Mouse (Mus musculus): ENCODE results near the gene Entpd8.

Entpd8 gene

DNA sequence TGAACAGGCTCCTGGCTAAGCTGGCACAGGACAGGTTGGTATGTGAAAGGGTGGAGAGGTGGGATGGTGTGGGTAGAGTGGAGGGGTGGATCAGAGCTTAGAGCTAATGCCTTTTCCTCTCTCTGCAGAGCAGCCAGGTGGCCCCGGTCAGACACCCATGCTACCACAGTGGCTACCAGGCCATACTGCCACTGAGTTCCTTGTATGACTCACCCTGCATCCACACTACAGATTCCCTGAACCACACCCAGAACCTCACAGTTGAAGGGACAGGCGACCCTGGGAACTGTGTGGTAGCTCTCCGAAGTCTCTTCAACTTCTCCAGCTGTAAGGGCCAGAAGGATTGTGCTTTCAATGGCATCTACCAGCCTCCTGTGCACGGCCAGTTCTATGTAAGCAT is 3.6 kb downstream of the Entpd8 start:
- CTCF ChIA-PET: interaction anchor here in 1 of 4 experiments (0.5 to 0.6 kb wide), 2 partner anchors 19 to 139 kb away, joined by 3 to 4 read pairs; no protein-coding TSS in a partner anchor
- POLR2A ChIA-PET: interaction anchor here in 1 of 4 experiments (1.5 kb wide), 1 partner anchor 11 kb away, joined by 5 read pairs; the partner anchor contains the start of gene Noxa1

DNA sequence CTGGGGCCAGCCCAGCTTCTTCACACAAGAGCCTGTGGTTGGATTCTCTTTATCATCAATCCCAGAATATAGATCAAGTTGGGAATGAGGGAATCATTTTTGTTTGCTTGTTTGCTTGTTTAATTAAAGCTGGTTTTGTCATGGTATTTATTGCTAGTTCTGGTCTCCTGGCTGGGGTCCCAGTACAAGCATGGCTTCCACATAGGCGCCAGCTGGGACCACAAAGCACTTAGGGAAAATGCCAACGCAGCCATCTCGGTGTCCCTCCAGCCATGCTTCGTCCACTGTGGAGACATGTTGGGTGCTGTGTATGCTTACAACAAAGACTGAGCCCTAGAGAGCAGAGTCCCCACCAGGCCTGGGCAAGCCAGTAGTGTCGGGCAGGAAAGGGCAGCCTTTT is 5.5 kb downstream of the Entpd8 start:
- ChIA-PET POLR2A (interaction anchor here in 1 of 4 experiments (0.6 kb wide), 1 partner anchor 219 kb away, joined by 3 read pairs; no protein-coding TSS in a partner anchor), CTCF (interaction anchor here in 2 of 4 experiments (0.5 to 0.7 kb wide), 2 partner anchors 280 to 789 kb away, joined by 3 read pairs; partner anchors contain the start of gene Uap1l1 (in 1 of the 2))

DNA sequence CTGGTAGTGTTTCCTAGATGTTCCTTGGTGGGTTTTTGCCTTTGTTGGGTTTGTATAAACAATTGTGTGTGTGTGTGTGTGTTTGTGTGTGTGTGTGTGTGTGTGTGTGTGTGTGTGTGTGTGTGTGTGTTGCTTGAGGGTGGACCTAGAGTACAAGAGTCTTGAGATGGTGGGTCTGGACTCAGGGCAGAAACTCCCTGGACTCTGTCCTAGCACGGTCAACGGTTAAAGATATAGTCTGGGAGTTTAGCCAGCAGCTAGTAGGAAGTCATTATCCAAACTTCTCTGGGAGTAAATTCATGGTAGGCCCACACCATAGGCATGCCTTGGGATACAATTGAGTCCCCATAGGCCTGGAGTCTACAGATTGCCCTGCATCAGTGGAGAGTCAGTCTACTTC is 7.7 kb downstream of the Entpd8 start:
- POLR2A ChIA-PET: interaction anchor here in 1 of 4 experiments (0.6 kb wide), 1 partner anchor 1176 kb away, joined by 3 read pairs; no protein-coding TSS in a partner anchor

DNA sequence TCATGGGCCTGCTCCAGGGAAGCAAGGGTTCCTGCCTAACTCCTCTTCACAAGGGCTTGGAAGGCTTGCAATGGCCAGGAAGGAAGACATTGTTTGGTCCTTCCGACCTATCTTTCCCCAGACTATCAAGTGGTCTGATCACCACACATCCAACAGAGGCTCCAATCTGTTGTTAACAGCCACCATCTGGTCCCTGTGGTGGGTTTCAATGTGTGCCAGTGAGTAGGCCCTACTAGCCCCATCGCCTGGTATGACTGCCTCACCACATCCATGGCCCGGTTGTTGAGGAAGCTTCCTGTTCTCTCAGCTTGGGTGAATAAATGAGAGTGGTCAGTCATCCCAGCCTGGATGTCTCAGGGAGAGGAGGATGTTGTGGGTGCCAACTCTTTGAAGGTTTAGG is 8.5 kb downstream of the Entpd8 start:
- POLR2A ChIA-PET: interaction anchor here in 2 of 4 experiments (0.7 to 1.0 kb wide), 2 partner anchors 174 to 179 kb away, joined by 3 read pairs; partner anchors contain the start of gene Tprn (in 1 of the 2)
- CTCF ChIA-PET: interaction anchor here in 1 of 4 experiments (0.7 kb wide), 1 partner anchor 47 kb away, joined by 3 read pairs; no protein-coding TSS in a partner anchor

More for the DNA sequence above, 7.7 kb downstream of the Entpd8 start:
- CTCF ChIA-PET: no interaction called here

DNA sequence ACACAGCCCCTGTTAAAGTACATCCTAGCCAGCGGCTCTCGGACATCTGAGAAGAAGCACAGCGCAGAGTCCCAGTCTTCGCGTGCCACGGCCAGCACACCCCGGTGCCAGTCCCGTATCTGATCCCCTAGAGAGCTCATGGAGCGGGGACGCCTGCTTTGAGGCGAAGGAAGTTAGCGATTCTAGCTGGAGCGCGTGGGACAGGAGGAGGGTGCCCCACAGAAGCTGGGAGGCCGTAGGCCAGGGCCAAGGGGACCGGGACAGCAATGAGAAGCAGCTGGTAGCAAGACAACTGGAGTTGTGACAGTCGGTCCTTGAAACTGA is 14.6 kb downstream of the Entpd8 start:
- CTCF ChIA-PET: interaction anchor here in 2 of 4 experiments (0.5 to 1.2 kb wide), 5 partner anchors 36 to 340 kb away, joined by 3 to 6 read pairs (median 3); no protein-coding TSS in a partner anchor
- POLR2A ChIA-PET: interaction anchor here in 2 of 4 experiments (0.7 to 2.2 kb wide), 7 partner anchors 11 to 159 kb away, joined by 3 to 9 read pairs (median 4); partner anchors contain the start of genes Arrdc1 (in 1 of the 2), Mrpl41 (in 1 of the 2) and Nrarp (in 1 of the 2)

- POLR2A ChIA-PET: interaction anchor here in 3 of 4 experiments (0.5 to 2.2 kb wide), 9 partner anchors 9 to 160 kb away, joined by 3 to 9 read pairs (median 4); partner anchors contain the start of genes Arrdc1 (in 2 of the 3), Mrpl41 (in 1 of the 3) and Nrarp (in 1 of the 3)
- CTCF ChIA-PET: interaction anchor here in 2 of 4 experiments (0.5 to 1.2 kb wide), 6 partner anchors 37 to 340 kb away, joined by 3 to 6 read pairs (median 3); partner anchors contain the start of gene Nrarp (in 1 of the 2)
These were observed 15.2 kb downstream of the Entpd8 start, which contains the start of gene Noxa1 for GRCm38 (mm10) chr2:25095109-25095850. Gene Noxa1, minus strand, starts transcription at chr2:25095149.

DNA sequence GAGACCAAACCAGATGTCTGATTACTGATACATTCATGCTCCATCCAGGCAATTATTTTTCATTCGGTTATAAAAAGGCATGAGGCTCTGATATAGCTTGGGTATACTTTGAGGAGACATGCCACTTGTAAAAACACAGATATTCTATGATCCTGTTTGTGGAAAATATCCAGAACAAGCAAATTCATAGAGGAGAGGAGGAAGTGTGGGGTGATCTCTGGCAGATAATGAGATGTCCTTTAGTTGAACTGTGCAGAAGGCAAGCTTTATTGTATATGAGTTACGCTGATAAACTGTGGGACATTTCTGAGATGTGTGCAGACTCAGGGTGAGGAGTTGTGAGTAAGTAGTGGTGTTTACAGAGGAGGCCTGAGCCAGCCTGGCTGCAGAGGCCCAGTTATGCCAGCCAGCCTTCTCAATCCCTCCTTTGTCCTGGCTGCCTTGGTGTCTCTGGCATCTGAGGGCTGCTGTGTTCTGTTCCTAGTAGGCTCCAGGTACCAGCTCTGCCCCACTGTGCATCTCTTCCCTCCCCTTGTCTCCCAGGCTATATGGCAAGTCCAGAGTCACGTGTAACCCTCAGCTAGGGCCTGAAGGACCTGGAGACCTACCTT is 18.0 kb downstream of the Entpd8 start:
- CTCF ChIA-PET: interaction anchor here in 2 of 4 experiments (0.9 kb wide), 2 partner anchors 9 to 12 kb away, joined by 3 read pairs; no protein-coding TSS in a partner anchor
- POLR2A ChIA-PET: no interaction called here

DNA sequence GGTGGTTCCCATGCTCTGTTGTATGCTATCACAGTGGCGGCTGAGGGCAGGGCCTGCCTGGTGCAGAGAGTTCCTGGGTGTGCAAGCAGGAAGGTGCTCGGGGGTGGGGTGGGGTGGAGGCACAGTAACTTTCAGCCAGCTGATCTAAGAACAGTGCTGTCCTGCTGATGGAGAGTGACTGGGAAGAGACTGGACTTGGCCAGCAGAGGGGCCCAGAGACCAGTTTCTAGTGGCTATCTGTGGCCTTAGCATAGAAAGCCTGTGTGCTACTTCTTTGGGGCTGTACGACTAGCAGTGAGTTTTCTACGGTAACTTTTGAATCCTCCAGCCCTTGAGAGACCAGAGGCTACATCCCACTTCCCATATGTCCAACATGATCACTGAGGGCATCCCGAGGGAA is 18.9 kb downstream of the Entpd8 start:
- POLR2A ChIA-PET: no interaction called here

DNA sequence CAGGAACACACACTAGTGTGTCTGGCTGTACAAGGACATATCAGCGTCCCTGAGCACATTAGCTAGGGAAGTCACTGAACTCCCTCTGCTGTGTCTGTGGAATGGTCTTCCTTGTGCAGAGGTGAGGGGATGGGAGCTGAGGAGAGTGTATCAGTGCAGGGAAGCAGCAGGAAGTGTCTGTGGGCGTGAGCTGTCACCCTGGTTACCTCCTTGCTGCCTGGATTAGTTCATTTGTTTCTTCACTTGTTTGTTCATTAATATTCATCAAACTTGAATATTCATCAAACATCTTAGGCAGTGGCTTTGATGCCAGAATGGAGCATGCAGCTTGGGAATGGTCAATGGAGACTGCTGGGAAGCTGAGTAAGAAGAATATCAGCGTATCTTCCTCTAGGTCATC is 19.6 kb downstream of the Entpd8 start:
- ChIA-PET POLR2A (interaction anchor here in 1 of 4 experiments (0.5 to 0.6 kb wide), 2 partner anchors 41 to 613 kb away, joined by 3 read pairs; no protein-coding TSS in a partner anchor), CTCF (interaction anchor here in 2 of 4 experiments (0.6 to 0.7 kb wide), 2 partner anchors 1382 to 1786 kb away, joined by 3 to 5 read pairs; no protein-coding TSS in a partner anchor)

More for the DNA sequence above, 18.9 kb downstream of the Entpd8 start:
- CTCF ChIA-PET: no interaction called here

DNA sequence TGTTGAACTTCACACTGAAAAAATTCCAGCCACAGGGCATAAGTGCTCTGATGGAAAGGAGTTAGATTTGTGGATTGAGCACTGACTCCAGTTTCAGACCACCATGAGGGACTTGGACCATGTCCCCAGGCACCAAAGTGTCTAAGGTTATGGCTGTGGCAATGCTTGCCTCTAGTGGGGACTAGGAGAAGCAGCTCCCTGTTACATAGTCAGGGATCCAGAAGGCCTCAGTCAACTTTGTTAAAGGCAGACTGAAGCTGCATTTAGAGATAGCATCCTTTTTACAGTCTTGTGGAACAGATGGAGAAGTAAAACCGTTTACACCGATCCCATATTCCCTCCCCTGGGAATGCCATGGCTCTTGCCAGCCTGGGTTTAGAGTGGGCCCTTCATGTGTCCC is 24.0 kb downstream of the Entpd8 start:
- ChIA-PET POLR2A (no interaction called here), CTCF (interaction anchor here in 1 of 4 experiments (0.6 kb wide), 1 partner anchor 1372 kb away, joined by 3 read pairs; no protein-coding TSS in a partner anchor)

GRCm38 (mm10) chr2:25106045-25106444 is 25.9 kb downstream of the Entpd8 start:
- CTCF ChIA-PET: no interaction called here
- POLR2A ChIA-PET: no interaction called here

- ChIA-PET CTCF (no interaction called here), POLR2A (interaction anchor here in 1 of 4 experiments (1.0 kb wide), 1 partner anchor 82 kb away, joined by 3 read pairs; no protein-coding TSS in a partner anchor)
These were observed 29.4 kb downstream of the Entpd8 start for GRCm38 (mm10) chr2:25109487-25109886.

DNA sequence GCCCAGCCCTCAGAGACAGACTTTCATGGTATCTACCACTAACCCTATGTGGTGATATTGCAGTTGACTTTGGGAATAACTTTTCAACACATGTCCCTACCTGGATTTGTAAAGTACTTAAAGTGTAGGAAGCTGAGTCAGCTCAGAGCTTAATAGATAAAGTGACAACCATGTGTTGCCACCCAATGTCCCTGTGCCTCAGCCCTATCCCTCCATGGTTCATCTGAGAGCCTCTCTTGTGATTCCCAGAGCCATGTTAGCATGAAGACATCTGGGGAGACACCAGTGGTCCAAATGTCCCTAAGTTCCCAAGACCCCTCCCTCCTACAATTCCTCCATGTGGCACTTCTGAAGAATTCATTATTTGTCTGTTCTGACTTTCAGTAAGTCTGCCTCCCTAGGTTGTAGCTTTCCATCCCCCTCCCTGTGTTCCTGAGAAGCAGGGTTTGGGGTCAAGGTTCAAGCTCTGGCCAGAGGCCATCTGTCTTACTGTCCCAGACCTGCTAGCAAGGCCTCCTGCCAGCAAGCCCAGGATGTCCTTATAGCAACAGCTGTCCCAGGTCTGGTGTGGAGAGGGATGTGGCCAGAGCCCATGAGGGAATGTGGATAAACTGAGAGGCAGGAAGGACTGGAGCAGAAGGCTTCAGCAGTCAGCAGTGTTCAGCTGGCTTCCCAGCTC is 30.5 kb downstream of the Entpd8 start:
- POLR2A ChIA-PET: interaction anchor here in 2 of 4 experiments (1.0 to 2.8 kb wide), 4 partner anchors 13 to 81 kb away, joined by 3 to 9 read pairs (median 4); partner anchors contain the start of genes Noxa1 (in 1 of the 2) and Nrarp (in 1 of the 2)
- CTCF ChIA-PET: interaction anchor here in 2 of 4 experiments (0.6 to 0.8 kb wide), 2 partner anchors 13 to 17 kb away, joined by 3 read pairs; no protein-coding TSS in a partner anchor

DNA sequence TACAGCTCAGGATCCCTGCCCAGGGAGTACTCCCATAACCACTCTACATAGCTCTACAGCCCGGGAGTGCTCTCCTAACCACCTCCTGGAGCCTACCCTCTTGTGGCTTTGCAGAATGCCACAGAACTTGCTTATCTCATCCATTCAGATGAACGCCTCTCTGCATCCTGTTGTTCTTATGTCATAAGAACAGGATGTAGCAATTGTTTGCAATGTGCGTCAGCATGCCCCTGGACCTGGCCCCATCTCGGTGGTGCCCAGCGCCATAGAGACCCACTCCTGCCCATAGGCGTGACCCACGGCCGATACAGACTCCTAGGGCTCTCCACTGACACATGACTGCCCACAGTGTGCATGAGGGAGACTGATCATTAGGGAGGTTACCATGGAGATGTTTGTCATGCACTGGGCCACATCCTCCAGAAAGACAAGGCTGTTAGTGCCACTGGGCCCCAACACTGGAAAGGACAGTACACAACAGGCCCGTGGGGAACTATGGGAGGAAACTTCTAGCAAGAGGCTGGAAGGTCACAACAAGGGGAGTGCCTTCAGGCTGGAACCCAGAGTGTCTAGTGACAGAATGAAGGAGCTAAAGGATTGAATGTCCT is 31.2 kb downstream of the Entpd8 start:
- POLR2A ChIA-PET: interaction anchor here in 2 of 4 experiments (1.0 to 2.8 kb wide), 3 partner anchors 12 to 69 kb away, joined by 4 to 9 read pairs (median 4); partner anchors contain the start of genes Noxa1 (in 1 of the 2) and Nrarp (in 1 of the 2)
- CTCF ChIA-PET: interaction anchor here in 1 of 4 experiments (0.6 kb wide), 1 partner anchor 16 kb away, joined by 3 read pairs; no protein-coding TSS in a partner anchor

GRCm38 (mm10) chr2:25114308-25114707 is 34.2 kb downstream of the Entpd8 start:
- ChIA-PET POLR2A (no interaction called here), CTCF (no interaction called here)

DNA sequence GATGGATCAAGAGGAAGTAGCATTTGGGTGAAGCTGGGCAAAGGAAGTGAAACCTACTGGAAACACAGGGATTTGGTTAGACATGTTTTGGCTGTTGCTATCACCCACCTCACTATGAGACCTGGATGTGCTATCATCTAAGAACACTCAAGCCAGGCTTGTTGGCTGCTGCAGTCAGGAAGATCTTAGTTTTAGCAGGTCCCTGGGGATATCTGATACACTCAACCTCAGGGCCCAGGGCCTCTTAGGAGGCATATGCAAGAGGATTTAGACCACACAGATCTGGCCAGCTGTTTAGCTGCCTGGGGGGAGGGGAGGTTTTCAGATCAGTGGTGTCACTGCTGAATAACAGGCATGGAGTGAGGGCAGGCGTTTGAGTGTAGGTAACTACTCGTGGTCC is 35.3 kb downstream of the Entpd8 start:
- CTCF ChIA-PET: interaction anchor here in 1 of 4 experiments (0.8 kb wide), 1 partner anchor 32 kb away, joined by 5 read pairs; no protein-coding TSS in a partner anchor

DNA sequence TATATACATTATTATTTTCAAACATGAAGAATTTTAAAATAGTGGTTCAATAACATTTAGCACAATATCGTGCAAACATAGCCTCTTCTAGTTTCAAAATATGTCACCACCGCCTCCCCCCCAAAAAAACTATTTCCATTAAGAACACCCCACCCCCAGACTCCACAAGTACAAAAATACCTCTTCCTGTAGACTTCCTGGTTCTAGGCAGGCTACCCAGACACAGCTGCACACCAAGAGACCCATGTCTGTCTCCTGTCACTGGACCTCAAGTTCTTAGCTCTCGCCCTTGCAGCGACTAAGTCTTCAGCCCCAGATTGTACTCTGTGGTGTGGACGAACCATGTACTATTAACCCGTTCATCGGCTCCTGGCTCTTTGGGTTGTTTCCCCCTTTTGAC is 40.9 kb downstream of the Entpd8 start:
- CTCF ChIA-PET: interaction anchor here in 1 of 4 experiments (0.8 kb wide), 1 partner anchor 44 kb away, joined by 3 read pairs; no protein-coding TSS in a partner anchor

More for the DNA sequence above, 35.3 kb downstream of the Entpd8 start:
- POLR2A ChIA-PET: no interaction called here

More for the DNA sequence above, 40.9 kb downstream of the Entpd8 start:
- POLR2A ChIA-PET: interaction anchor here in 1 of 4 experiments (2.0 kb wide), 1 partner anchor 8 kb away, joined by 5 read pairs; no protein-coding TSS in a partner anchor
